Mouse (Mus musculus): ENCODE results near the gene Glb1.

- no peak for TF ChIP-seq GATA1 (IDR thresholded peaks at IDR 0.05; ENCODE audit: low read length)
- no peak for TF ChIP-seq TAL1 (IDR thresholded peaks at IDR 0.05; ENCODE audit: low read length)
Observed at GRCm38 (mm10) chr9:114468701-114469100, 67.8 kb downstream of the Glb1 start.

Measured in erythroblast, embryonic 14.5 days (primary cell).